Mouse (Mus musculus): ENCODE results near the gene Rap1a. TPM values are rescaled to one million over a fixed set of nuclear protein-coding genes. Genes with fewer than 3 reads are reported as not detected.

The Rap1a gene
- polyA plus RNA-seq, 1 experiment from 2014 or later: 122 TPM

DNA sequence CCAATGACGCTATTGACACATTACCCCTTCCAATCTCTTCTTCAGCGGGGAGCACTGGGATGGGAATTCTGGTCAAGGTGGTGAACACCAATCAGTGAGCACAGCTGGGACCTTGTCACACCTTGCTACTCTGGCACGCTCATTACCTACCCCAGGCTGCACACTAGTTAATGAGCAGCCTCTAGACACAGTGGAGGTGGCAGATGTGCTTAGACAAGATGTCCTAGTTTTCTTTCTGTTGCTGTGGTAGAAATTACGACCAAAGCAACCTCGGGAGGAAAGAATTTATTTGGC is 104.0 kb downstream of the Rap1a start:
- H3K27me3 ChIP-seq: peaks cover 23% of the 10 kb centered on the region; the same call in 1 of the 2 replicates
- no peaks in the 10 kb centered on the region for H3K9me3 ChIP-seq
- H3K4me1 ChIP-seq: peaks cover 35% of the 10 kb centered on the region
- H3K36me3 ChIP-seq: no peaks in the 10 kb centered on the region
- WGBS: 73% methylated on average over 5 of the region's 5 CpGs
- no peak overlapping the region for H3K4me3 ChIP-seq
- H3K9ac ChIP-seq: no peak overlapping the region
- no peak overlapping the region for H3K27ac ChIP-seq
- no peak overlapping the region for H3K4me2 ChIP-seq
- ATAC-seq (ENCODE audit: borderline replicate concordance, extremely low read depth, low FRiP score, low TSS enrichment): no peak

DNA sequence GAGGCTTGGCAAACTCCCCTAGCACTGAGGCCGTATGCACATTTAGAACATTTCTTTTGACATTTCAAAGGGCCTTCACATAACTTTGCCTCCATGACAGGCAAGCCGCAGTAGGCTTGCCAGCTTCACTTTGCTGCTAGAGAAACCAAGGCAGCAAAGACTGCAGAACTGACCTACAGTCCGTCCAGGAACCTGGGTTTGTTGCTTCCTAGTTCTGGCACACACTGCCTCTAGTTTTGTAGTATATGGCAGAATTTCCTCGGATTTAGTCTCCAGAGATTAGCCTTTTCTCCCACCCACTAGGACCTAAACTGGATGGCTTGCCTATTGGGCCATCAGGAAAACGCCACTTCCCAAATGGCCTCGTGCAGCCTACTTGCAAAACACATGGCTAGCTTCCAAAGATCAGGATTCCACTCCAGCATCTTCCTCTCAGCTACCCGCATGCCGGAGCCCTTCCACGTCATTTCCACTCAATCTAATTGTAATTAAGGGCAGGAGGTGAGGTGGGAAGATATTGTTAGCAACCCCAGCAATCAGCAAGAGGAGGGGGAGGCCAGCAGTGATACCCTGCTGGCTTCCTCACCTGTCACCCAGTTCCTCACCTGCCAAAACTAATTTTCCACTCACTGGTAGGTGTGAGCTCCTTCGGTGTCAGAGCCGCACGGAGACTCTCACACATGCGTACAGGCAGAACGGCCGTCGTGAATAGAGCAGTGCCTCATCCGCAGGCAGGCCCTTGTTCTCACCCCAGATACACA is 104.6 kb downstream of the Rap1a start:
- no peak for ATAC-seq (ENCODE audit: borderline replicate concordance, extremely low read depth, low FRiP score, low TSS enrichment)
- no peak overlapping the region for H3K9ac ChIP-seq
- H3K4me1 ChIP-seq: peaks cover 29% of the 10 kb centered on the region
- H3K4me2 ChIP-seq: peak overlapping the region; percentile 12; the same call in 1 of the 2 replicates
- no peaks in the 10 kb centered on the region for H3K36me3 ChIP-seq
- H3K27ac ChIP-seq: no peak overlapping the region
- no peaks in the 10 kb centered on the region for H3K9me3 ChIP-seq
- WGBS: 55% methylated on average over 17 of the region's 17 CpGs
- no peak overlapping the region for H3K4me3 ChIP-seq
- peaks cover 23% of the 10 kb centered on the region; the same call in 1 of the 2 replicates for H3K27me3 ChIP-seq

DNA sequence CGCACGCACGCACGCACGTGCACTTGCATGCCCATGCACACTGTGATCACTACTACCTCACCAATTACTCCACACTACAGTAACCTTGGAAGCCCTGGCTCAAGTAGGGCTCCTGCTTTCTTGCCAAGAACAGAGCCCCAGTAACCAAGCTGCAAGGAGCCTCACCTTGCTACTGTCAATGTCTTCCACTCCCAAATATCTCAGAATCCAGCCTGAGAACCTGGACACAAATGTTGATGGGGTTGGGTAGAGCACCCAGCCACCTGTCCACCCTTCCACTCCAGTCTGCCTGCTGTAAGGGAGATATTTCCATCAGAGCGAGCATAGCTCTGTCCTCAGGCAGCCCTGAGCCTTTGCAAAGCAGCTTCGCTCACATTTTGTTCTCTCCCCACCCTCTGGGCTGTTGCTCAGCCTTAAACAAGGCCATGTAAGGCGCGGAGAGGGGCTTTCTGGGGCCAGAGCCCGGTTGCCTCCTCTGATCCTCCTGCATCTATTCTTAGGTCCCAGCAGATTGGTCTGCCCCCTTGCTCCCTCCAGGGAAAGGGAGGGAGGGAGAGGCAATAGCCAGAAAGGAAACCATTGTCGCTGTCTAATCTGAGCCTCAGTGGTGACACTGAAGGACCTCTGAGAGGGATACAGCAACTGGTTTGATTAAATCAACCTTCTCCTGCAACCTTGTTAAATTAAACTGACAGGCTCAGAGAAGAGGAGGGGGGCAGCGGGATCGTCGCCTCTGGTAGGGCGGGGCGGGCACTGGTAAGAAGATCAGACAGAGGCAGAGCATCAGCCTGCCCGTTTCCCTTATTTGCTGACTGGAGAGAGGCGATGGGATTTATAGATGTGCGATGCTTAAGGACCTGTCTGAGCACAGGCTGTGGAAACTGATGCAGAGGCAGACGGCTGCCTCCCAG is 105.4 kb downstream of the Rap1a start:
- H3K4me1 ChIP-seq: peaks cover 24% of the 10 kb centered on the region
- H3K9ac ChIP-seq: no peak overlapping the region
- H3K27me3 ChIP-seq: peaks cover 23% of the 10 kb centered on the region; the same call in 1 of the 2 replicates
- peak overlapping the region; percentile 12; the same call in 1 of the 2 replicates for H3K4me2 ChIP-seq
- H3K9me3 ChIP-seq: no peaks in the 10 kb centered on the region
- WGBS: 35% methylated on average over 20 of the region's 20 CpGs
- no peak overlapping the region for H3K4me3 ChIP-seq
- peak overlapping the region; percentile 3; the same call in 1 of the 2 replicates for H3K27ac ChIP-seq
- ATAC-seq (ENCODE audit: borderline replicate concordance, extremely low read depth, low FRiP score, low TSS enrichment): no peak
- no peaks in the 10 kb centered on the region for H3K36me3 ChIP-seq

- Histone ChIP-seq H3K4me2 (no peak overlapping the region), H3K9ac (no peak overlapping the region), H3K9me3 (no peaks in the 10 kb centered on the region), H3K4me1 (peaks cover 15% of the 10 kb centered on the region), H3K27me3 (peaks cover 23% of the 10 kb centered on the region; the same call in 1 of the 2 replicates), H3K27ac (no peak overlapping the region), H3K36me3 (no peaks in the 10 kb centered on the region), H3K4me3 (no peak overlapping the region)
- ATAC-seq (ENCODE audit: borderline replicate concordance, extremely low read depth, low FRiP score, low TSS enrichment): no peak
- 58% methylated on average over 14 of the region's 14 CpGs for WGBS
Measured at GRCm38 (mm10) chr3:105693327-105694080, 107.6 kb downstream of the Rap1a start.

DNA sequence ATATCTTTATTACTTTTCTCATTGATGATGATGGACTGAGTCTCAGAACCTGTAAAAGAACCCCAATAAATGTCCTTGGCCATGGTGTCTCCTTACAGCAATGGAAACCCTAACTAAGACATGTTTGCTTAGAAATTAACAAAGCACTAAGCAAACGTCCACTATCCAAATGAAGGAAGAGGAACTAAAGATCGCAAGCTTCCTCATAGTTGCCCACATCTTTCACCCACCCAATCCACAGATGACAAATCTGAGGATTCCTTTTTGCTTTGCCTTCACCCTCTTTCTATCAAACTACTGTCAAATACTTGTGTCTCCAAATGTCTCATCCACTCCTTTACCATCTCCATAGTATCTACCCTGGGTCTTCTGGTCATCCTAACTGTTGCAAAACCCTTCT is 112.6 kb downstream of the Rap1a start:
- Histone ChIP-seq H3K4me1 (peaks cover 7% of the 10 kb centered on the region), H3K36me3 (peaks cover 12% of the 10 kb centered on the region), H3K27ac (no peak overlapping the region), H3K4me2 (no peak overlapping the region), H3K9me3 (no peaks in the 10 kb centered on the region), H3K4me3 (no peak overlapping the region), H3K27me3 (no peaks in the 10 kb centered on the region), H3K9ac (no peak overlapping the region)
- ATAC-seq (ENCODE audit: borderline replicate concordance, extremely low read depth, low FRiP score, low TSS enrichment): no peak
- 81% methylated on average over 2 of the region's 2 CpGs for WGBS

DNA sequence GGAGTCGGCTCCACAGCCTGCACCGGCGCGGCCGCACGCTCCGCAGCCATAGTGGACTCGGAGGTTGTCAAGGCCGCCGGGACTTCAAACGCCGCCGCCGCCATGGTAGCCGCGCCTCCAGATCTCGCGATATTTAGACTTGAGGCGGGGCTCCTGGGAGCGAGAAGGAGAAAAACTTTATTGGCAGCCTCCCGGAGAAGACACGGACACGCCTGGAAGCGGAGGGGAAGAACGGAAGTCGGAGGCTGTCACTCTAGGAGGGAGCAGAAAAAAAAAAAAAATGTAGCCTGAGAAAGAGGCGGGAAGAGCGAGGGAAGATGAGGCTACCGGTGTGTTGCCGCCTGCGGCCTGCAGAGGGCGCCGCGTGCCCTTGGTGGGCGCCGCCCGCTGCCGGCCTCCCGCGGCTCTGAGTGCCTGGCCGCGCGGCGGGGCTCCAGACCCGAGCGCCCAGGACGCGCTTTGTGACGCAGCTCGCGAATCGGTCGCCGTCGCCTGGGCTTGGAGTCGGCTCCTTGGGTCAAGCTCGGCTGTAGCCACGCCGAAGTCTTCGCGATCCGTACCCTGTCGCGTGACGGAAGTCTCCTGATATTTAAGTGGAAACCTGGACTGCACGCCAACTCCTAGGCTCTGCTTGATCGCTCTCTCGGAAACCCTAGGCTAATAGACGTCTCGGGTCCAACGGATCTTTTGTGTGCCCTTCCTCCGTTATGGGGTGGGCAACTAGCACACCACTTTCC is 113.6 kb downstream of the Rap1a start, which contains the start of gene Ddx20:
Ddx20 (minus strand) TSS at position 251 of the 737 bp plus-strand sequence.
- 0% methylated on average over 70 of the region's 72 CpGs for WGBS

DNA sequence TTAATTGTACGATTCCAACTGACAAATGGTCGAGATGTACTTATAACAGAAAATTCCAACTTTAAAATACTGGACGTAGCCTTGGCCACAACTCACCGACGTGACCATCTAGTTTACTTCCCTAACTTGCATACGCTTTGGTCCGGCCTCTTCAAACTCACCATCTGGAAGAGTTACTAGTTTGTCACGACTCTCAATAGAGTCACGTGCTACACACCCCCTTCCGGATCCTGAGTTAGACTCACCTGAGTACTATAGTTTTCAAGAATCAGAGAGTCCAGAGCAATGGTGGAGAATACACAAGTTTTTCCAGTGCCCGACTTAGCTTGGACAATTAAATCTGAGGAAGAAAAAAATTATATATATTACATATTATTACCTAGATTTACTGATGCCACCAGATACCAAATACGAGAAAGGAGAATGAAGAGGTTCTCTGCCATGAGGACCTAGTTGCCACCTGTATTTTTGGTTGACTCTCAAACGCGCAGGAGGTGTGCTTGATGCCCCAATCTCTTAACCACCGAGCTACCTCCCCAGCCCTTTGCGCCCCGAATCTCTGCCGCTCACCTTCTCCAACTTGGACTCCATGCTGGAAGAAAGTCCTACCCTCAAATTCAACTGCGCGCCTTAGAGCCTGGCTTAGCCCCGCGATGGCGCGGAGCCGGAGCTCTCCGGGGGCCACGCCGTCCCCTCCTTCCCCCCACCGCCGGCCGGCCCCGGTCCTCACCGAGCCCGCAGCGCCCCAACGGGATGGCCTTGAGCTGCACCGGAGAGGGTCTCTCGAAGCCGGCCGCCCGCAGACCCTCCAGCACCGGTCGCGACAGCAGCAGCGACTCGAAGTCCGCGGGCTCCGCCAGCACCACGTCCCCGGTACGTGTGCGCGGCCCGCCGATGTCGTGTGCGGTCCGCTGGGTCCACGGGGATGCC is 114.5 kb downstream of the Rap1a start:
- no peaks in the 10 kb centered on the region for H3K9me3 ChIP-seq
- peak overlapping the region; percentile 93 for H3K9ac ChIP-seq
- peaks cover 7% of the 10 kb centered on the region for H3K4me1 ChIP-seq
- WGBS: 6% methylated on average over 60 of the region's 60 CpGs
- peak overlapping the region; percentile 58 for H3K4me2 ChIP-seq
- peaks cover 27% of the 10 kb centered on the region for H3K36me3 ChIP-seq
- peak overlapping the region; percentile 85 for H3K4me3 ChIP-seq
- ATAC-seq (ENCODE audit: borderline replicate concordance, extremely low read depth, low FRiP score, low TSS enrichment): peak; percentile 74; the same call in 1 of the 2 replicates
- H3K27ac ChIP-seq: peak overlapping the region; percentile 69
- no peaks in the 10 kb centered on the region for H3K27me3 ChIP-seq

More for the DNA sequence above, 113.6 kb downstream of the Rap1a start, which contains the start of gene Ddx20:
- Histone ChIP-seq H3K4me2 (peak within 1 kb of the TSS; percentile 60), H3K4me1 (peaks cover 7% of the 10 kb centered on the region), H3K4me3 (peak within 1 kb of the TSS; percentile 85), H3K27ac (peak within 1 kb of the TSS; percentile 69), H3K36me3 (peaks cover 23% of the 10 kb centered on the region), H3K9me3 (no peaks in the 10 kb centered on the region), H3K27me3 (no peaks in the 10 kb centered on the region), H3K9ac (peak within 1 kb of the TSS; percentile 93)
- peak; percentile 96 for ATAC-seq (ENCODE audit: borderline replicate concordance, extremely low read depth, low FRiP score, low TSS enrichment)

GRCm38 (mm10) chr3:105680346-105680745 is 120.8 kb downstream of the Rap1a start:
- H3K4me3 ChIP-seq: no peak overlapping the region
- no peak for ATAC-seq (ENCODE audit: borderline replicate concordance, extremely low read depth, low FRiP score, low TSS enrichment)
- H3K27me3 ChIP-seq: no peaks in the 10 kb centered on the region
- H3K27ac ChIP-seq: no peak overlapping the region
- no peaks in the 10 kb centered on the region for H3K9me3 ChIP-seq
- no peak overlapping the region for H3K4me2 ChIP-seq
- peaks cover 67% of the 10 kb centered on the region for H3K36me3 ChIP-seq
- no peaks in the 10 kb centered on the region for H3K4me1 ChIP-seq
- WGBS: 89% methylated on average over 7 of the region's 7 CpGs
- no peak overlapping the region for H3K9ac ChIP-seq

Measured in lung, embryonic 15.5 days (tissue).